Mouse (Mus musculus) embryonic facial prominence, embryonic 12.5 days (tissue): ENCODE results near the gene Nr1h2. TPM values are rescaled to one million over a fixed set of nuclear protein-coding genes. Genes with fewer than 3 reads are reported as not detected.

ENCODE experiments used
- ATAC-seq: fragments of 200-750 bp; cut with Nextera tagmentation; 2 replicates; pipeline ENCODE4 v1.8.0; 2017; ENCODE audit not compliant: insufficient number of reproducible peaks, insufficient read depth, low FRiP score, low TSS enrichment
- H3K27ac ChIP-seq: fragments of 300-500 bp; sonication (generic); 2 replicates; pipeline ENCODE4 v1.5.1; 2016; ENCODE audit warnings: mild to moderate bottlenecking
- H3K27me3 ChIP-seq: fragments of 300-500 bp; sonication (generic); 2 replicates; pipeline ENCODE4 v1.6.1; 2016; ENCODE audit warnings: mild to moderate bottlenecking, moderate library complexity
- H3K36me3 ChIP-seq: fragments of 300-500 bp; sonication (generic); 2 replicates; pipeline ENCODE4 v1.6.1; 2016; ENCODE audit warnings: mild to moderate bottlenecking
- H3K4me1 ChIP-seq: fragments of 300-500 bp; sonication (generic); 2 replicates; pipeline ENCODE4 v1.6.1; 2016
- H3K4me2 ChIP-seq: fragments of 300-500 bp; sonication (generic); replicated peaks from 2 replicates; pipeline ENCODE4 v1.6.1; 2016; ENCODE audit warnings: mild to moderate bottlenecking, moderate library complexity
- H3K4me3 ChIP-seq: fragments of 300-500 bp; sonication (generic); 2 replicates; pipeline ENCODE4 v1.5.1; 2016; ENCODE audit warnings: mild to moderate bottlenecking
- H3K9ac ChIP-seq: fragments of 300-500 bp; sonication (generic); 2 replicates; pipeline ENCODE4 v1.6.1; 2016; ENCODE audit warnings: mild to moderate bottlenecking, moderate library complexity
- H3K9me3 ChIP-seq: fragments of 300-500 bp; sonication (generic); 2 replicates; pipeline ENCODE4 v1.6.1; 2016; ENCODE audit warnings: mild to moderate bottlenecking, moderate library complexity
- WGBS: fragments of 180-500 bp; shearing (Covaris S2); methylation state at CpG from one replicate; pipeline ENCODE4 v1.1.7; 2016; 5-methylcytosine and 5-hydroxymethylcytosine counted together
- polyA plus RNA-seq: library from polyadenylated mRNA; unstranded; fragments of >200 nt; fragmentation: Nextera tagmentation; extraction: Ambion mirVana; gene quantifications from 2 replicates; pipeline ENCODE4 v1.2.1, GENCODE M21; 2016

Nr1h2 gene
- polyA plus RNA-seq, 1 experiment from 2014 or later: 68.1 TPM

- no peak overlapping the region for H3K4me2 ChIP-seq
- no peak overlapping the region for H3K4me3 ChIP-seq
- 78% methylated on average over 12 of the region's 12 CpGs for WGBS
- peaks cover 9% of the 10 kb centered on the region for H3K27me3 ChIP-seq
- no peak for ATAC-seq
- H3K36me3 ChIP-seq: peaks cover 65% of the 10 kb centered on the region
- H3K27ac ChIP-seq: no peak overlapping the region
- no peak overlapping the region for H3K9ac ChIP-seq
- no peaks in the 10 kb centered on the region for H3K9me3 ChIP-seq
- H3K4me1 ChIP-seq: no peaks in the 10 kb centered on the region
Measured at GRCm38 (mm10) chr7:44533746-44534045, 20.1 kb downstream of the Nr1h2 start.

GRCm38 (mm10) chr7:44532918-44533745 is 20.6 kb downstream of the Nr1h2 start:
- no peak overlapping the region for H3K27ac ChIP-seq
- H3K4me3 ChIP-seq: no peak overlapping the region
- no peak for ATAC-seq
- peaks cover 14% of the 10 kb centered on the region for H3K27me3 ChIP-seq
- WGBS: 83% methylated on average over 29 of the region's 29 CpGs
- H3K9me3 ChIP-seq: no peaks in the 10 kb centered on the region
- H3K4me1 ChIP-seq: no peaks in the 10 kb centered on the region
- H3K4me2 ChIP-seq: no peak overlapping the region
- H3K36me3 ChIP-seq: peaks cover 59% of the 10 kb centered on the region
- H3K9ac ChIP-seq: 0 out of 2 replicates have a peak overlapping the region, but pooled peaks have one; percentile 24

- no peak within 1 kb of the TSS for H3K4me2 ChIP-seq
- no peak within 1 kb of the TSS for H3K4me3 ChIP-seq
- 0 out of 2 replicates have a peak within 1 kb of the TSS, but pooled peaks have one; percentile 24 for H3K9ac ChIP-seq
- H3K27me3 ChIP-seq: peaks cover 23% of the 10 kb centered on the region
- no peak within 1 kb of the TSS for H3K27ac ChIP-seq
- 0 out of 2 replicates have a peak, but pooled peaks cover 5% of the 10 kb centered on the region for H3K4me1 ChIP-seq
- ATAC-seq: no peak
- WGBS: 77% methylated on average over 4 of the region's 4 CpGs
- no peaks in the 10 kb centered on the region for H3K9me3 ChIP-seq
- H3K36me3 ChIP-seq: peaks cover 49% of the 10 kb centered on the region
Measured at GRCm38 (mm10) chr7:44531946-44532732, 21.6 kb downstream of the Nr1h2 start, which contains the start of gene Spib. Gene Spib (minus strand): TSS chr7:44532071.

GRCm38 (mm10) chr7:44531207-44531606 is 22.5 kb downstream of the Nr1h2 start:
- no peak overlapping the region for H3K9ac ChIP-seq
- peaks cover 40% of the 10 kb centered on the region for H3K36me3 ChIP-seq
- 0 out of 2 replicates have a peak, but pooled peaks cover 5% of the 10 kb centered on the region for H3K4me1 ChIP-seq
- no peak overlapping the region for H3K27ac ChIP-seq
- ATAC-seq: no peak
- no peak overlapping the region for H3K4me3 ChIP-seq
- H3K9me3 ChIP-seq: no peaks in the 10 kb centered on the region
- 59% methylated on average over 5 of the region's 5 CpGs for WGBS
- no peak overlapping the region for H3K4me2 ChIP-seq
- peaks cover 31% of the 10 kb centered on the region for H3K27me3 ChIP-seq

- H3K9me3 ChIP-seq: no peaks in the 10 kb centered on the region
- no peak for ATAC-seq
- H3K36me3 ChIP-seq: peaks cover 33% of the 10 kb centered on the region
- H3K4me2 ChIP-seq: no peak overlapping the region
- no peak overlapping the region for H3K4me3 ChIP-seq
- H3K27me3 ChIP-seq: peaks cover 37% of the 10 kb centered on the region
- no peak overlapping the region for H3K27ac ChIP-seq
- H3K9ac ChIP-seq: no peak overlapping the region
- WGBS: 80% methylated on average over 3 of the region's 3 CpGs
- H3K4me1 ChIP-seq: 0 out of 2 replicates have a peak, but pooled peaks cover 5% of the 10 kb centered on the region
Measured at GRCm38 (mm10) chr7:44530507-44530906, 23.2 kb downstream of the Nr1h2 start.

GRCm38 (mm10) chr7:44529518-44529917 is 24.2 kb downstream of the Nr1h2 start:
- H3K9me3 ChIP-seq: no peaks in the 10 kb centered on the region
- 48% methylated on average over 5 of the region's 5 CpGs for WGBS

GRCm38 (mm10) chr7:44527483-44528398 is 26.0 kb downstream of the Nr1h2 start:
- WGBS: 6% methylated on average over 40 of the region's 40 CpGs
- Histone ChIP-seq H3K4me1 (peaks cover 8% of the 10 kb centered on the region; the same call in 1 of the 2 replicates), H3K9me3 (no peaks in the 10 kb centered on the region), H3K9ac (peak overlapping the region; percentile 41), H3K27me3 (peaks cover 65% of the 10 kb centered on the region), H3K36me3 (peaks cover 6% of the 10 kb centered on the region), H3K4me2 (peak overlapping the region; percentile 72), H3K27ac (no peak overlapping the region), H3K4me3 (peak overlapping the region; percentile 35)
- ATAC-seq: no peak

More at GRCm38 (mm10) chr7:44529518-44529917, 24.2 kb downstream of the Nr1h2 start:
- H3K27ac ChIP-seq: no peak overlapping the region
- peaks cover 8% of the 10 kb centered on the region; the same call in 1 of the 2 replicates for H3K4me1 ChIP-seq
- ATAC-seq: no peak
- H3K4me2 ChIP-seq: no peak overlapping the region
- H3K4me3 ChIP-seq: no peak overlapping the region
- H3K27me3 ChIP-seq: peaks cover 47% of the 10 kb centered on the region
- H3K9ac ChIP-seq: no peak overlapping the region
- H3K36me3 ChIP-seq: peaks cover 23% of the 10 kb centered on the region

GRCm38 (mm10) chr7:44526414-44527154 is 27.2 kb downstream of the Nr1h2 start:
- H3K9me3 ChIP-seq: no peaks in the 10 kb centered on the region
- WGBS: 86% methylated on average over 14 of the region's 14 CpGs
- no peak overlapping the region for H3K4me2 ChIP-seq
- no peak for ATAC-seq
- no peak overlapping the region for H3K4me3 ChIP-seq
- no peaks in the 10 kb centered on the region for H3K36me3 ChIP-seq
- peaks cover 8% of the 10 kb centered on the region; the same call in 1 of the 2 replicates for H3K4me1 ChIP-seq
- peaks cover 76% of the 10 kb centered on the region for H3K27me3 ChIP-seq
- no peak overlapping the region for H3K9ac ChIP-seq
- H3K27ac ChIP-seq: no peak overlapping the region

- Histone ChIP-seq H3K4me2 (peak overlapping the region; percentile 21; the same call in 1 of the 2 replicates), H3K27me3 (peaks cover 87% of the 10 kb centered on the region), H3K9me3 (no peaks in the 10 kb centered on the region), H3K9ac (peak overlapping the region; percentile 40), H3K4me1 (peaks cover 8% of the 10 kb centered on the region; the same call in 1 of the 2 replicates), H3K27ac (no peak overlapping the region), H3K36me3 (no peaks in the 10 kb centered on the region), H3K4me3 (no peak overlapping the region)
- no peak for ATAC-seq
- 9% methylated on average over 22 of the region's 22 CpGs for WGBS
Measured at GRCm38 (mm10) chr7:44525126-44525832, 28.5 kb downstream of the Nr1h2 start.

- H3K4me1 ChIP-seq: peaks cover 8% of the 10 kb centered on the region; the same call in 1 of the 2 replicates
- H3K9ac ChIP-seq: peak within 1 kb of the TSS; percentile 40
- H3K36me3 ChIP-seq: no peaks in the 10 kb centered on the region
- no peak within 1 kb of the TSS for H3K27ac ChIP-seq
- H3K9me3 ChIP-seq: no peaks in the 10 kb centered on the region
- 25% methylated on average over 12 of the region's 12 CpGs for WGBS
- H3K4me3 ChIP-seq: no peak within 1 kb of the TSS
- no peak for ATAC-seq
- peaks cover 85% of the 10 kb centered on the region for H3K27me3 ChIP-seq
- H3K4me2 ChIP-seq: peak within 1 kb of the TSS; percentile 21; the same call in 1 of the 2 replicates
Measured at GRCm38 (mm10) chr7:44524502-44524901, 29.2 kb downstream of the Nr1h2 start, which contains the start of gene Mybpc2. Gene Mybpc2 (minus strand): TSS chr7:44524656.
